Mouse (Mus musculus): ENCODE results near the gene Eepd1.
A peak's percentile ranks its signal among the peaks of the same experiment; 100 is the strongest.

The Eepd1 gene

GRCm38 (mm10) chr9:25489221-25489960, 8.0 kb downstream of the Eepd1 start:
- no peak for DNase-seq (ENCODE audit: low spot score)

GRCm38 (mm10) chr9:25490278-25491145, 9.2 kb downstream of the Eepd1 start:
- no peak for DNase-seq (ENCODE audit: low spot score)

- DNase-seq (ENCODE audit: low spot score): no peak
Observed at GRCm38 (mm10) chr9:25493918-25494317, 12.6 kb downstream of the Eepd1 start.

DNA sequence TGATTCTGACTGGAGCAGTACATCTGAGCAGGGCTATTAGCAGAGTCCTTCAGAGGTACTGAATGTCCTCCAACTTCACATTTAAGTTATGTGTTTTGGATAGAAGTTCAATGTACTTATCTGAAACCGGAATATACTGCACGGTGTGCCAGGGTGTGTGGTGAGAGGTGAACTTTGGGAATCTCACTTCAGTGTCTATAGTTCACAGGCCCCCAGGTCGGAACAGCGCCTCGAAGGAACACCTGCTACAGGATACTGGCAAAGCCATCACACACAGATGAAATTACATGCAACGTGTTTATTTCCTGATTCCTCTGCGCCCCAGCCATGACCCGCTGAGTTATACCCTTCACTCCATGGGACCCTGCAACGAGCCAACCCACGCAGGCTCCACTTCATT, 14.3 kb downstream of the Eepd1 start:
- no peak for DNase-seq (ENCODE audit: low spot score)

GRCm38 (mm10) chr9:25496196-25496595, 14.8 kb downstream of the Eepd1 start:
- DNase-seq (ENCODE audit: low spot score): no peak

DNA sequence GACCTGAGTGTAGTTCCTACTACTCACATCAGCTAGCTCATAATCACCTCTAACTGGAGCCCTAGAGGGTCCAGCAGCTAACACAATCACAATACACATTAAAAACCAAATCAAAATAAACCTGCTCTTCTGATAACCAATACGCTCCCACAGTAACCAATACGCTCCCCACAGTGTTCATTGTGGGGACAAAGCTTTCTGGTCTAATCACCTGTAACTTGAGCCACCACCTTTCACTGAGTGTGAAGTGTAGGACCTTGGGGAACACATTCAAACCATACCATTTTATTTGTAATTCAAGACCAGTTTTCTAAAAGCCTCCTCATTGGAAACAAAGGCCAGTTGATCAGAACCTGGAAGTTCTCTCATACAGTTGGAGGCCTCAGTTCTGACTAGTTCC, 15.4 kb downstream of the Eepd1 start:
- no peak for DNase-seq (ENCODE audit: low spot score)

DNA sequence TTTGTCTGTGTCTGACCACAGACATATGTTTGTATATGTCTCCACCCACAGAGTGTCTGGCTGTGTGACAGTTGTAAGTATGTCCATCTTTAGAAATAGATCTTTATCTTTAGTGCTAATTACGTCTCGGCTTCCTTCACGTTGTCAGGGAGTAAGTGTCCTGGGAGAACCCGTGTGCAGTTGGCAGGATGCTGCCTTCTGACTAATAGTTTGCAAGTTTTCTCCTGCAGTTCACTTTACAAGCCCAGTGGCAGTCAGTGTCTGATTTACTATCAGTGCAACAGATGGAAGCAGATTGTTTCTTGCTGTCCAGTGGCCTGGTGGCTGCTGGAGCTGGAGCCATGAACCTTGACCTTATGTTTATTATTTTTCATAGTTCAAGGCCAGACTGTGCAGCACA, 17.4 kb downstream of the Eepd1 start:
- DNase-seq (ENCODE audit: low spot score): no peak

- no peak for DNase-seq (ENCODE audit: low spot score)
Observed at GRCm38 (mm10) chr9:25499306-25499705, 18.0 kb downstream of the Eepd1 start.

DNA sequence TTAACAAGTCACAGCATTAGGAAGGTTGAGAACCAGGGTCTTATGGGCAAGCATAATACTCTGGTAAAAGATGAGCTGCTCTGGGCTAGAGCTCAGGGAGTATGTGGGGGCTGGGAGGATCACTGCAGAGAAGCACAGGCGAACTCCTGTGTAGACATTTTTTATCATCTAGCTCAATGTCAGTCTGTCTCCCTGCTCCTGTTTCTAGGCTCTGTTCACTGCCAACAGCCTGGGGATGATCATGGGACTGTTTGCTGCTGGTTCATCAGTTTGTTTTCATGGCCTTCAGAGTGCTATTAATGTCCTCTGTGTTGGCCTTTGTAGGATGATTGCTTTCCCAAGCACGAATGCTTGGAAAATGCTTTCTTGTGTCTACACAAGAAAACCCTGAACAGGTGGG, 18.7 kb downstream of the Eepd1 start:
- peak; percentile 37 for DNase-seq (ENCODE audit: low spot score)

- DNase-seq (ENCODE audit: low spot score): no peak
Observed at GRCm38 (mm10) chr9:25508825-25509224, 27.5 kb downstream of the Eepd1 start.

GRCm38 (mm10) chr9:25510572-25510971, 29.2 kb downstream of the Eepd1 start:
- no peak for DNase-seq (ENCODE audit: low spot score)

GRCm38 (mm10) chr9:25513050-25513449, 31.7 kb downstream of the Eepd1 start:
- DNase-seq (ENCODE audit: low spot score): no peak

GRCm38 (mm10) chr9:25513556-25513955, 32.2 kb downstream of the Eepd1 start:
- no peak for DNase-seq (ENCODE audit: low spot score)

DNA sequence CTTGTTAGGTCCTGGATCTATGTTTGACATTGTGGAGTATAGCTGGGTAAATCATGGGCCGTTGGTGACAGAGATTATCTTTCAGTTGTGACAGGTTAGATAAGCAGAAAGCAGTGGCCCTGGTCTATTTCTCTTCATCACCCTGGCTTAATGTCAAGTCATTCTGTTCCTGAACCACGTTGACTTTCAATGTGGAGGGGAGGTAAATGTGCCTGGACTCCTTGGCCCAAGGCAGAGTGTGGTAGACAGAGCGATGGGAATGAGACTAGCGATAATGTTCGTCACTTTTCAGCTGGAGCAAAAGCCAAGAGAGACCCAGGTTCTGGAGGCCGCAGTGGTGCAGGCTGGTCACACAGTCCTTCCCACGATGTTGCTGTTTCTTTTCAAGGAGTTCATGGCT, 35.3 kb downstream of the Eepd1 start:
- no peak for DNase-seq (ENCODE audit: low spot score)

DNA sequence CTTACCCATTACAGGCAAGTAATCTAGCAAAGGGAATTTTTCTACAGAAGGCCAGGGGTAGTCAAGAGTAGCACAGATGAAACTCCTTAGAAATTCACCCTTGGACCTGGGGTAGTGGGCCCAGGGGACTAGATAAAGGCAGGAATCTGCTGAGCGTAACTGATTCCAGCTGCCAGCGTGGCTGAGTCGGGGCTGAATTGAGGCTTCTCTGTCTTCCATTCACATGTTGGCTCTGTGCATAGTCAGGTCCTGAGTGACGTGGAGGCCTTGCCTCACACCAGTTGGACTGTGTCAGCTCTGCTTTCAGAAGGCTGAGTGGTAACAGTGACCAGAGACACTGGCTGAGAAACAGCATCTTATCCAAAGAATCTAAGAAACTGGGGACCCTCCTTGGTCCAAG, 36.6 kb downstream of the Eepd1 start:
- no peak for DNase-seq (ENCODE audit: low spot score)

GRCm38 (mm10) chr9:25519193-25519592, 37.8 kb downstream of the Eepd1 start:
- DNase-seq (ENCODE audit: low spot score): no peak

DNA sequence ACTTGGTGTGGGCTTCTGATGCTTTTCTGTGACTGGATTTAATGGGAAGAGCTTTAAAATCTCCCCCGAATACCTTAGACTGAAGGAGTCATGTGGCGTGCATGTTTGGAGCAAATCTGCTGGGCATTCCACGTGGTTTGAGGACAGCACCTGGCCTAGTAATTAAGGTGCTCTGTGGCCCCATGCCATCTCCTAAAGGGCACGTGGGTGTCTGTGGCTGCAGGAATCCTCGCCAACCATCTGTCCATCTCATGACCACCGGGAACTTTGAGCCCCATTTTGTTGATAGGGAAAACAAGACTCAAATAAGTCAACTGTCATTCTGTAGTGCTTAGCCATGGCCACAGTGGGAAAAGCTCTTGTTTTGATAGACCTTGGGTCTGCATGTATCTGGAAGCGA, 39.5 kb downstream of the Eepd1 start:
- no peak for DNase-seq (ENCODE audit: low spot score)

DNA sequence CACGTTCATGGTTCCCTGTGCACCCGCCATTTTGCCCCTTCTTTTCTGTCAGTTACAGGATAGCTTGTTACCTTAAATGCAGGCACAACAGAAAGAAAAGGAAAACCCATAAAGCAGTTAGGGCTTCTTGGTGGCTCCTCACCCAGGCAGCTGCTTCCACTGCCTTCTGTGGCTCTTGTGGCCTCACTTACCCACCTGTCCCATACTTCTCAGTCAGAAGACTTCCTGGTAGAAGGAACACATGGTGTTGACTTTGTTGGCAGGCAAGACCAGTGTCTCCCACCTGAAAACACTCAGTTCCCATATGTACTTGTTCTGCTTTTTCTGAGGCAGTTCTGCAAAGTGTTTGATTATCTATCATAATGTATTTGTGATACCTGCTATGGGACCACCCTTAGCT, 40.5 kb downstream of the Eepd1 start:
- DNase-seq (ENCODE audit: low spot score): no peak

- DNase-seq (ENCODE audit: low spot score): no peak
Observed at GRCm38 (mm10) chr9:25526516-25526915, 45.2 kb downstream of the Eepd1 start.

DNA sequence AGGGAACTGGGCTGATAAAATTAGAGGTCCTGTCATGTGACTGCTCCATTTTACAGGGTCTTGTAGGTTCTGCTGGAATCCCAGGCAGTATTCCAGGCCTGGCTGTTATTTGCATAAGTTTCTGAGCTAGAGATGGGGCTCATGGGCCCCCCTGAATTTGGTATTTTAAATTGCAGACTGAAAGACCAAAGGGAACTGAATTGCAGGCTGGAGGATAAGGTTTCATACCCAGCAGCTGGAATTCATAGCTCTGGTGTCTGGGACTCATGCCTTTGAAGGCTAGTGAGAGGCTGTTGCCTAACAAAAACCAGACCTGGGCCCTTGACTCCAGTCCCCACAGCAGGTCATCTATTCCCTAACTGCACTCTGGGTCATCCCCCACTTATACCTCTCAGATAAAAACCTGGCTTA, 45.6 kb downstream of the Eepd1 start:
- no peak for DNase-seq (ENCODE audit: low spot score)

DNA sequence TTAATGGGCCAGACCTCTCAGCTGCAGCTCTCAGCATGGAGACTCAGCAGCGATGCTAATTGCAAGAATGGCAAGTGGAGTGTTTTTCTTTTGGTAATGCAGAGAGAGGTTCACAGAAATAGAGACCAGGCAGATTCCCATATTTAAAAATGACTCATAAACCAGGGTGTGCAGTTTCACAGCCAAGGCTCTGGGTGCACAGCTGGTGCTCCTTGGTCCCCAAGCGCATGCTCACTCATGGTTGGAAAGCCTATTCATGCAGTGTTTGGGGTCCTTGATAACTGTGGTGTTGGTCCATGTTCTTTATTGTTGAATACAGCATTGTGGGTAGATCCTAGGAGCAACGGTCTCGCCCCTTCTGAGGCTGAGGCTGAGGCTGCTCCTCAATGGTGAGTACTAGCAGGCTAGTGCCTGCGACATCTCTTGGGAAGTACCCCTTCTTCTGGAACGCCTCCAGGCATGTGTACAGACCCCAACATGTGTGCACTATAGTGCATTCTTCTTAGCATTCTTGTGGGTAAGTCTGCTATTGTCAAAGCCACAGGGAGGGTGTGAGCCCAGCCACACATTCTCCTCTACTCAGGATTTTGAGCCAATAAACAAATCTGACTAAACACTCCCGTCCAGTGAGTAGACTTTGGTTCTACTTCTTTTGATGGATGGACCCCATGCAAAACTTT, 46.2 kb downstream of the Eepd1 start:
- no peak for DNase-seq (ENCODE audit: low spot score)

DNA sequence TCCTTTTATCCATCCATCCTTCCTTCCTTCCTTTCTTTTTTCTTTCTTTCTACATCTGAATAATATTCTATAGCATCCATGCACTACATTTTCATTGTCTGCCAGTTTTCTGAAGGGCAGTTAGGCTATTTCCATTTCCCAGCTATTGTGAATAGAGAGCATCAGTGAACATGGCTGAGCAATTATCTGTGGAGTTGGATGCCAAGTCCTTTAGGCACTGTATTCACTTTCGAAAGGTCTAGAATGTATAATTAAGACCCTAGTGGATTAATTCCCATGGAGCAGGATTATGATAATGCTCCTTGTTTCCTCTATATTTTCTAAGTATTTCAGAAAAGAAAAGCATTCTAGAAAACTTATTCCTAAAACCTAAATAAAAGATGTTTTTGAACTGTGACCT, 50.3 kb downstream of the Eepd1 start:
- DNase-seq (ENCODE audit: low spot score): no peak

DNA sequence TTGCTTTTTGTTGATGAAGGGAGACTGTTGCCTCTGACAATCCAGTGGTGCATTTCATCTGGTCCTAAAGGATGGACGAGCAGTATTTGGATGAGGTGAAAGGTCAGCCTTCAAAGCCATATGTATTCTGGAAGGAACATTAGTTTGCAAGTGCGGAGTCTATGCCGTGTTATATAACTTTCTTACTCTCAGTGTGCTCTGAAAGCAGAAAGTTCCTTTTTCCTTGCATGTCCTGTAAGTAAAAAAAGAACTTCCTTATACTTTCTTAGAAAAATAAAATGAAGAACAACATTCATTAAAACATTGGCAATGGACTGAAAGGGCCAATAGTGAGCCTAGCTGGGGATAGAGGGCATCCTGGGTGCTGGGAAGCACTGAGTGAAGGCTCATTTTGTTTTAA, 50.8 kb downstream of the Eepd1 start:
- no peak for DNase-seq (ENCODE audit: low spot score)
